Mouse (Mus musculus) MEL (cell line): ENCODE measurements at regions not wholly inside any gene's neighbourhood (a gene's known extent, or its start where the extent isn't known, plus 50 kb on each side); places are given as distances from the start of the nearest gene placed in this dataset.

ENCODE experiments used
- DNase-seq: peaks from one replicate; pipeline ENCODE4 v3.0.0; 2011; ENCODE audit warnings: low read depth, low spot score
- H3K27ac ChIP-seq: 2 replicates; pipeline ENCODE4 v1.5.1; 2012; ENCODE audit warnings: low read depth, mild to moderate bottlenecking, control low read depth, low read length, moderate library complexity; ENCODE audit not compliant: control insufficient read depth
- H3K27me3 ChIP-seq, 2 experiments: fragments of 150-350 bp in 1 of 2; sonication (generic) in 1 of 2; 2 replicates each; pipeline ENCODE4 v1.6.1; 2012; ENCODE audit warnings: low read length in 2 of 2, mild to moderate bottlenecking in 2 of 2, improper control_type of control experiment in 1 of 2, moderate library complexity in 1 of 2; ENCODE audit not compliant: insufficient read depth in 2 of 2, control insufficient read depth in 1 of 2
- H3K36me3 ChIP-seq, 2 experiments: 2 replicates each; pipeline ENCODE4 v1.6.1; 2012 to 2014; ENCODE audit warnings: low read length in 2 of 2, improper control_type of control experiment in 1 of 2, inconsistent platforms in 1 of 2, mild to moderate bottlenecking in 1 of 2; ENCODE audit not compliant: insufficient read depth in 2 of 2, control insufficient read depth in 1 of 2
- H3K4me1 ChIP-seq, 2 experiments: fragments of 150-350 bp in 1 of 2; sonication (generic) in 1 of 2; 2 replicates each; pipeline ENCODE4 v1.6.1; 2012; ENCODE audit warnings: low read length in 2 of 2, improper control_type of control experiment in 1 of 2, mild to moderate bottlenecking in 1 of 2; ENCODE audit not compliant: insufficient read depth in 2 of 2, control insufficient read depth in 1 of 2
- H3K4me3 ChIP-seq, 2 experiments: fragments of 150-350 bp in 1 of 2; sonication (generic) in 1 of 2; 2 replicates each; pipeline ENCODE4 v1.5.1; 2012; ENCODE audit warnings: low read depth in 2 of 2, low read length in 2 of 2, mild to moderate bottlenecking in 2 of 2, moderate library complexity in 2 of 2, control low read depth in 1 of 2, improper control_type of control experiment in 1 of 2; ENCODE audit not compliant: control insufficient read depth in 1 of 2, insufficient read depth in 1 of 2
- H3K79me2 ChIP-seq: 2 replicates; pipeline ENCODE4 v1.6.1; 2012; ENCODE audit warnings: mild to moderate bottlenecking, low read length, moderate library complexity; ENCODE audit not compliant: control insufficient read depth, poor library complexity, insufficient read depth
- H3K9ac ChIP-seq: 2 replicates; pipeline ENCODE4 v1.6.1; 2012; ENCODE audit warnings: low read depth, mild to moderate bottlenecking, control low read depth, low read length, moderate library complexity; ENCODE audit not compliant: control insufficient read depth, poor library complexity, severe bottlenecking
- H3K9me3 ChIP-seq: fragments of 150-350 bp; sonication (generic); replicated peaks from 2 replicates; pipeline ENCODE4 v1.6.1; 2012; ENCODE audit warnings: mild to moderate bottlenecking, low read length, improper control_type of control experiment, moderate library complexity; ENCODE audit not compliant: insufficient read depth
- ELF1 ChIP-seq: IDR thresholded peaks from 2 replicates; pipeline ENCODE4 v1.6.1; 2014; ENCODE audit warnings: low read depth, mild to moderate bottlenecking, inconsistent platforms, low read length, improper control_type of control experiment, moderate library complexity
- EP300 ChIP-seq, 2 experiments: IDR thresholded peaks; 2 replicates each; pipeline ENCODE4 v1.6.1; 2011; ENCODE audit warnings: improper control_type of control experiment in 2 of 2, low read length in 2 of 2, low read depth in 1 of 2, mild to moderate bottlenecking in 1 of 2
- GABPA ChIP-seq: IDR thresholded peaks from 2 replicates; pipeline ENCODE4 v1.6.1; 2012; ENCODE audit warnings: low read depth, mild to moderate bottlenecking, inconsistent platforms, low read length, improper control_type of control experiment, moderate library complexity
- GATA1 ChIP-seq: IDR thresholded peaks from 2 replicates; pipeline ENCODE4 v1.6.1; 2011; ENCODE audit warnings: low read depth, low read length, improper control_type of control experiment
- JUND ChIP-seq: IDR thresholded peaks from 2 replicates; pipeline ENCODE4 v1.6.1; 2011; ENCODE audit warnings: low read depth, mild to moderate bottlenecking, improper control_type of control experiment, low read length
- MAFK ChIP-seq: IDR thresholded peaks from 2 replicates; pipeline ENCODE4 v1.6.1; 2011; ENCODE audit warnings: low read depth, mild to moderate bottlenecking, low read length, improper control_type of control experiment, borderline replicate concordance
- MAX ChIP-seq: IDR thresholded peaks from 2 replicates; pipeline ENCODE4 v1.6.1; 2011; ENCODE audit warnings: low read length, improper control_type of control experiment
- MXI1 ChIP-seq: IDR thresholded peaks from 2 replicates; pipeline ENCODE4 v1.6.1; 2011; ENCODE audit warnings: mild to moderate bottlenecking, low read depth, low read length, improper control_type of control experiment
- NELFE ChIP-seq: IDR thresholded peaks from 2 replicates; pipeline ENCODE4 v1.6.1; 2011; ENCODE audit warnings: low read depth, low read length, improper control_type of control experiment
- POLR2A ChIP-seq, 2 experiments: IDR thresholded peaks; 2 replicates each; pipeline ENCODE4 v1.6.1; 2011 to 2012; ENCODE audit warnings: low read length in 2 of 2, mild to moderate bottlenecking in 2 of 2, control low read depth in 1 of 2, improper control_type of control experiment in 1 of 2, low read depth in 1 of 2, moderate library complexity in 1 of 2; ENCODE audit not compliant: control insufficient read depth in 1 of 2, insufficient read depth in 1 of 2, poor library complexity in 1 of 2
- POLR2AphosphoS2 ChIP-seq: IDR thresholded peaks from 2 replicates; pipeline ENCODE4 v1.6.1; 2011; ENCODE audit warnings: low read length, improper control_type of control experiment
- POLR2AphosphoS5 ChIP-seq: IDR thresholded peaks from 2 replicates; pipeline ENCODE4 v1.6.1; 2012; ENCODE audit warnings: low read depth, borderline replicate concordance, mild to moderate bottlenecking, inconsistent platforms, low read length, moderate library complexity, mixed read lengths
- RCOR1 ChIP-seq: IDR thresholded peaks from 2 replicates; pipeline ENCODE4 v1.6.1; 2012; ENCODE audit warnings: low read depth, mild to moderate bottlenecking, inconsistent platforms, low read length, improper control_type of control experiment
- SIN3A ChIP-seq: IDR thresholded peaks from 2 replicates; pipeline ENCODE4 v1.6.1; 2012; ENCODE audit warnings: low read length, improper control_type of control experiment, inconsistent platforms
- TBP ChIP-seq: IDR thresholded peaks from 2 replicates; pipeline ENCODE4 v1.8.0; 2011; ENCODE audit warnings: low read depth, low read length, improper control_type of control experiment
- TCF12 ChIP-seq: IDR thresholded peaks from 2 replicates; pipeline ENCODE4 v1.6.1; 2014; ENCODE audit warnings: low read depth, mild to moderate bottlenecking, inconsistent platforms, low read length, improper control_type of control experiment, moderate library complexity
- UBTF ChIP-seq: IDR thresholded peaks from 2 replicates; pipeline ENCODE4 v1.6.1; 2012; ENCODE audit warnings: low read depth, mild to moderate bottlenecking, inconsistent platforms, low read length, improper control_type of control experiment, moderate library complexity, borderline replicate concordance; ENCODE audit not compliant: insufficient read depth
- USF1 ChIP-seq: IDR thresholded peaks from 2 replicates; pipeline ENCODE4 v1.6.1; 2014; ENCODE audit warnings: low read depth, mild to moderate bottlenecking, inconsistent platforms, low read length, improper control_type of control experiment, moderate library complexity

DNA sequence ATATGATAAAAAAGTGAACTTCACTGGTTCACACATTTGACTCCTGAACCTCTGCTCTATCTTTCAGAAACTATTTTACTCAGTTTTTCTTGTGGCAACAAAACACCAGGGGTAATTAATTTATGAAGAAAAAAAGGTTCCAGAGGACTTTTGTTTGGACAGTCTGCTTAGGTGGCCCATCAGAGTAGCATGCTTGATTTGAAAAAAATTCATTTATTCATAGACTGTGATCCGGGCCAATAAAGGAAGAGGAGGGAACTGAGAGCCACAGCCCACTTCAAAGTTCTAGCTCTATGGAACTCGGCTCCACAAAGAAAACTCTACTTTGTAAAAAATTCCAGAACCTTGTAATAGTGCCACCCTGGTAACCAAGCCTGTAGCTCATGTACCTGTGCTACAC is 248.8 kb downstream of the Etv1 start:
- TF ChIP-seq MAX (no peak), MXI1 (no peak), TCF12 (no peak), MAFK (no peak)
- no peak overlapping the region for H3K4me3 ChIP-seq
- H3K36me3 ChIP-seq = no peaks in the 10 kb centered on the region
- no peaks in the 10 kb centered on the region for H3K9me3 ChIP-seq
- no peaks in the 10 kb centered on the region for H3K4me1 ChIP-seq
- H3K79me2 ChIP-seq = no peaks in the 10 kb centered on the region
- H3K27ac ChIP-seq = no peak overlapping the region
- no peaks in the 10 kb centered on the region for H3K27me3 ChIP-seq
- DNase-seq = no peak
- no peak overlapping the region for H3K9ac ChIP-seq

DNA sequence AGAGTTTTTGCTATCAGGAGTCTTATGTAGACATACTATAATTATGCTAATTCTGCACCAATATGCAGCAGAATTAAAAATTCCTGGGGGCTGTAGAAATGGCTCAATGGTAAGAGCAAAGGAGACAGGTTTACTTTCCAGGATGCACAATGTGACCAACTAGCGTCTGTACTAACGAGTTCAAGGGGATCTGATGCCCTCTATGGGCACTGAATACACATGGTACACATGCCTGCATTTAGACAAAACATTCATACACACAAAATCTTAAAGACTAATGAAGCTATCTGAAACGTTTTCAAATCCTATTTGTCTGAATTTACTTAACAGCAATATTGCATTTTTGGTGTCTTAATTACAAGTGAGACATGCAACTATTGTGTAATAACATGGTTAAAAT is 254.8 kb downstream of the Etv1 start:
- Histone ChIP-seq H3K4me3 (no peak overlapping the region), H3K36me3 (no peaks in the 10 kb centered on the region), H3K27ac (no peak overlapping the region), H3K79me2 (no peaks in the 10 kb centered on the region), H3K4me1 (no peaks in the 10 kb centered on the region), H3K27me3 (no peaks in the 10 kb centered on the region), H3K9me3 (no peaks in the 10 kb centered on the region), H3K9ac (no peak overlapping the region)
- no peak for DNase-seq
- TF ChIP-seq SIN3A = no peak
- no peak for TF ChIP-seq UBTF
- TF ChIP-seq ELF1 = no peak
- TF ChIP-seq TBP = no peak
- TF ChIP-seq MAX = no peak
- no peak for TF ChIP-seq GATA1
- TF ChIP-seq GABPA = no peak
- TF ChIP-seq USF1 = no peak
- TF ChIP-seq RCOR1 = no peak
- no peak for TF ChIP-seq POLR2AphosphoS5
- no peak for TF ChIP-seq NELFE
- TF ChIP-seq POLR2AphosphoS2 = no peak
- no peak for TF ChIP-seq MXI1
- TF ChIP-seq POLR2A (IDR thresholded peaks at IDR 0.05; ENCODE audit: control insufficient read depth in 1 of 2, insufficient read depth in 1 of 2, low read depth in 1 of 2, low read length in 2 of 2, poor library complexity in 1 of 2) = no peak
- TF ChIP-seq EP300 (IDR thresholded peaks at IDR 0.05; ENCODE audit: low read depth in 1 of 2, low read length in 2 of 2) = no peak
- TF ChIP-seq JUND = no peak
